ENCODE assay signal across 8 mouse cellular contexts in the genomic region with DNA sequence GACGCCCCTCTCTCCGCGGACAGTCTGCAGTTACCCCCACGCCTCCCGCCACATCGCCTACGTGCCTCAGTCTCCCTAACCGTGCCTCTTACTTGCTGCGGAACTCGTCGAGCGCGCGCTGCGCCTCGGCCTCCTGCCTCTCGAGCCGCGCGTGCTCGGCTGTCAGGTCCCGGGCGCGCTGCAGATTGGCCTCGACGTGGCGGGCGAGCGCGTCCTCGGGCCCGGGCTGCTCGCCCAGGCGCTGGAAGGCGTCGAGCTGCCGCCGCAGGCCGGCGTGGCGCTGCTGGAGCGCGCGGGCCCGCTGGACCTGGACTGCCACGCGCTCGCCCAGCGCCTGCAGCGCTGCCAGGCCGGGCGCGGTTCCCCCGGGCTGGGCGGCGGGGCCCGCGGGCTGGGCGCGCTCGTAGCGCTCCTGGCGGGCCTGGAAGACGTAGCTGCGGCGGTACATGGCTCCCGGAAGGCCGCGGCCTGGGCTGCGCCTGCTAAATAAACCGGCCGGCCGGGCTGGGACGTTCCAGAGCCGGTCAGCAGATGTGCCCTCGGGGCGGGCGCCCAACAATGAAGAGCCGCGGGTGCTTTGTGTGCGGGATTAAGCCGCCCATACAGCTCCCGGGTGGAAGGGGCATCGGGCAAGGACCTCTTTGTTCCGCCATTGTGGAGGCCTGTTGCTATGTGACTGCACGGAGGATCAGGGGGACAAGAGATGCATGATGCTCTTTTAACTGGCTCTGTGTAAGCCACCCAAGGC. TPM values are rescaled to one million over a fixed set of nuclear protein-coding genes. Genes with fewer than 3 reads are reported as not detected.
DNase-seq lines count a peak whose midpoint lies in the region; ATAC-seq and TF ChIP-seq lines count a peak whose summit lies in the region.

Gene Bfsp1, minus strand, starts transcription at position 690 of the 748 bp plus-strand sequence.

- peak within 1 kb of the TSS; percentile 68 for H3K4me2 ChIP-seq in forebrain, embryonic 12.5 days
- H3K4me2 ChIP-seq in limb, embryonic 12.5 days = peak within 1 kb of the TSS; percentile 71
- H3K4me2 ChIP-seq in midbrain, embryonic 11.5 days = peak within 1 kb of the TSS; percentile 55
- H3K4me2 ChIP-seq in stomach, embryonic 16.5 days (ENCODE audit: low read depth, low read length) = peak within 1 kb of the TSS; percentile 83

- H3K27ac ChIP-seq in ES-Bruce4 (ENCODE audit: insufficient read depth, low read length) = no peak within 1 kb of the TSS
- peak within 1 kb of the TSS; percentile 53; the same call in 1 of the 2 replicates for H3K27ac ChIP-seq in forebrain, embryonic 12.5 days
- 0 out of 2 replicates have a peak within 1 kb of the TSS, but pooled peaks have one; percentile 45 for H3K27ac ChIP-seq in limb, embryonic 12.5 days
- H3K27ac ChIP-seq in midbrain, embryonic 11.5 days (ENCODE audit: low read depth, low read length) = peak within 1 kb of the TSS; percentile 87
- H3K27ac ChIP-seq in stomach, embryonic 16.5 days (ENCODE audit: low read length) = peak within 1 kb of the TSS; percentile 27; the same call in 1 of the 2 replicates

- TF ChIP-seq POLR2A in ES-Bruce4 (IDR thresholded peaks at IDR 0.05; ENCODE audit: insufficient read depth, low read length) = no peak

- peak; percentile 35 to 46 for DNase-seq in adrenal gland, adult 18-20 months (ENCODE audit: low spot score in 2 of 2)
- DNase-seq in heart, postnatal 25 days (ENCODE audit: low spot score) = peak; percentile 46
- DNase-seq in midbrain, embryonic 11.5 days (ENCODE audit: low spot score, missing footprints) = peak; percentile 98
- no peak for DNase-seq in T-cell, adult 2 months (ENCODE audit: low spot score)

- H3K4me1 ChIP-seq in ES-Bruce4 (ENCODE audit: control insufficient read depth, insufficient read depth, low read length) = no peaks in the 10 kb centered on the region
- peaks cover 10% of the 10 kb centered on the region for H3K4me1 ChIP-seq in forebrain, embryonic 12.5 days
- H3K4me1 ChIP-seq in limb, embryonic 12.5 days (replicated peaks) = no peaks in the 10 kb centered on the region; the same call in 1 of the 2 replicates
- H3K4me1 ChIP-seq in midbrain, embryonic 11.5 days (ENCODE audit: control insufficient read depth, insufficient read depth, low read length) = peaks cover 7% of the 10 kb centered on the region; the same call in 1 of the 2 replicates
- no peaks in the 10 kb centered on the region for H3K4me1 ChIP-seq in stomach, embryonic 16.5 days (ENCODE audit: control insufficient read depth, insufficient read depth, low read length)

- no peak for TF ChIP-seq EP300 in ES-Bruce4 (IDR thresholded peaks at IDR 0.05; ENCODE audit: insufficient read depth, low read depth, low read length)

- H3K4me3 ChIP-seq in ES-Bruce4 (ENCODE audit: low read depth, low read length) = peak within 1 kb of the TSS; percentile 58
- H3K4me3 ChIP-seq in forebrain, embryonic 12.5 days (replicated peaks) = peak within 1 kb of the TSS; percentile 48
- peak within 1 kb of the TSS; percentile 50 for H3K4me3 ChIP-seq in limb, embryonic 12.5 days (replicated peaks)
- H3K4me3 ChIP-seq in midbrain, embryonic 11.5 days (ENCODE audit: low read depth, low read length) = peak within 1 kb of the TSS; percentile 34
- H3K4me3 ChIP-seq in stomach, embryonic 16.5 days (replicated peaks; ENCODE audit: low read length) = peak within 1 kb of the TSS; percentile 51

- H3K36me3 ChIP-seq in ES-Bruce4 (ENCODE audit: control insufficient read depth, insufficient read depth, low read length, poor library complexity, severe bottlenecking) = no peaks in the 10 kb centered on the region
- H3K36me3 ChIP-seq in forebrain, embryonic 12.5 days (replicated peaks) = no peaks in the 10 kb centered on the region
- H3K36me3 ChIP-seq in limb, embryonic 12.5 days = no peaks in the 10 kb centered on the region
- H3K36me3 ChIP-seq in midbrain, embryonic 11.5 days (ENCODE audit: control insufficient read depth, insufficient read depth, low read length) = no peaks in the 10 kb centered on the region
- no peaks in the 10 kb centered on the region for H3K36me3 ChIP-seq in stomach, embryonic 16.5 days (ENCODE audit: control insufficient read depth, insufficient read depth, low read length)

- intact Hi-C loops in heart, postnatal 25 days (cut with DNase I) = loop anchor here (10.0 kb wide), 1 partner anchor 592 kb away; no protein-coding TSS in a partner anchor

- 2% methylated on average over 86 of the region's 86 CpGs for WGBS in forebrain, embryonic 12.5 days
- 5% methylated on average over 85 of the region's 86 CpGs for WGBS in limb, embryonic 12.5 days
- WGBS in midbrain, embryonic 11.5 days = 2% methylated on average over 82 of the region's 86 CpGs
- WGBS in stomach, embryonic 16.5 days = 4% methylated on average over 86 of the region's 86 CpGs

- H3K9me3 ChIP-seq in ES-Bruce4 (replicated peaks; ENCODE audit: control insufficient read depth, insufficient read depth, low read length, poor library complexity, severe bottlenecking) = no peaks in the 10 kb centered on the region
- no peaks in the 10 kb centered on the region for H3K9me3 ChIP-seq in forebrain, embryonic 12.5 days
- no peaks in the 10 kb centered on the region for H3K9me3 ChIP-seq in limb, embryonic 12.5 days
- no peaks in the 10 kb centered on the region for H3K9me3 ChIP-seq in midbrain, embryonic 11.5 days (ENCODE audit: control insufficient read depth, low read length)
- H3K9me3 ChIP-seq in stomach, embryonic 16.5 days (replicated peaks; ENCODE audit: control insufficient read depth, low read length) = no peaks in the 10 kb centered on the region

- no peak for TF ChIP-seq CTCF in ES-Bruce4 (IDR thresholded peaks at IDR 0.05; ENCODE audit: low read depth, low read length)

- peak within 1 kb of the TSS; percentile 69 for H3K9ac ChIP-seq in ES-Bruce4 (ENCODE audit: low read depth, poor library complexity, severe bottlenecking)
- peak within 1 kb of the TSS; percentile 65 for H3K9ac ChIP-seq in forebrain, embryonic 12.5 days
- H3K9ac ChIP-seq in limb, embryonic 12.5 days (replicated peaks) = peak within 1 kb of the TSS; percentile 85
- H3K9ac ChIP-seq in midbrain, embryonic 11.5 days (ENCODE audit: low read length) = peak within 1 kb of the TSS; percentile 74
- peak within 1 kb of the TSS; percentile 88 for H3K9ac ChIP-seq in stomach, embryonic 16.5 days (ENCODE audit: low read length)

- peak; percentile 89 for ATAC-seq in forebrain, embryonic 12.5 days (ENCODE audit: low FRiP score)
- ATAC-seq in limb, embryonic 12.5 days (ENCODE audit: insufficient number of reproducible peaks, insufficient read depth, low FRiP score, low TSS enrichment, low read depth) = peak; percentile 60
- ATAC-seq in midbrain, embryonic 11.5 days (ENCODE audit: low FRiP score) = peak; percentile 94
- peak; percentile 84 for ATAC-seq in stomach, embryonic 16.5 days (ENCODE audit: insufficient read depth, low FRiP score)

- H3K27me3 ChIP-seq in ES-Bruce4 (ENCODE audit: control insufficient read depth, insufficient read depth, low read length, poor library complexity, severe bottlenecking) = no peaks in the 10 kb centered on the region
- H3K27me3 ChIP-seq in forebrain, embryonic 12.5 days = peaks cover 50% of the 10 kb centered on the region
- peaks cover 13% of the 10 kb centered on the region for H3K27me3 ChIP-seq in limb, embryonic 12.5 days
- peaks cover 22% of the 10 kb centered on the region for H3K27me3 ChIP-seq in midbrain, embryonic 11.5 days (ENCODE audit: control insufficient read depth, insufficient read depth, low read length)
- H3K27me3 ChIP-seq in stomach, embryonic 16.5 days (ENCODE audit: control insufficient read depth, insufficient read depth, low read length) = no peaks in the 10 kb centered on the region

RNA-seq across cellular contexts. Expression of gene Bfsp1, which starts in this region (rescaled TPM):
- 0.58 and 0.93 TPM in 2 replicates for polyA plus RNA-seq in ES-Bruce4 (2011; ENCODE audit: insufficient read depth, insufficient read length, low read depth, missing spikeins)
- under 1 TPM; 0.36 to 0.51 TPM for total RNA-seq in adrenal gland, adult 18-20 months (2021)
- 1.1 and 1.2 TPM in 2 replicates for polyA plus RNA-seq in forebrain, embryonic 12.5 days (2016; fragmentation: Nextera tagmentation; extraction: Ambion mirVana)
- total RNA-seq in heart, postnatal 25 days (2021) = under 1 TPM; 0.34 TPM
- 1.4 and 1.8 TPM in 2 replicates for polyA plus RNA-seq in limb, embryonic 12.5 days (2016; fragmentation: Nextera tagmentation; extraction: Ambion mirVana)
- 2.7 TPM in 2 replicates for polyA plus RNA-seq in midbrain, embryonic 11.5 days (2014; fragmentation: Nextera tagmentation; extraction: Ambion mirVana)
- 1.1 and 1.7 TPM in 2 replicates for polyA plus RNA-seq in stomach, embryonic 16.5 days (2015; fragmentation: Nextera tagmentation; extraction: Ambion mirVana)

Comparison
In these comparisons a context has a peak if more than half of its experiments do, and no peak if none do; other contexts are left out.
1. Peak in DNase-seq in adrenal gland, adult 18-20 months; RNA of the gene not detected or under 1 TPM.
2. Peak in DNase-seq in heart, postnatal 25 days; RNA of the gene not detected or under 1 TPM.